Mouse (Mus musculus): ENCODE measurements around the gene Auts2. TPM values are rescaled to one million over a fixed set of nuclear protein-coding genes. Genes with fewer than 3 reads are reported as not detected.

Gene Auts2
- polyA plus RNA-seq, 1 experiment from 2014 or later = 82.5 TPM

DNA sequence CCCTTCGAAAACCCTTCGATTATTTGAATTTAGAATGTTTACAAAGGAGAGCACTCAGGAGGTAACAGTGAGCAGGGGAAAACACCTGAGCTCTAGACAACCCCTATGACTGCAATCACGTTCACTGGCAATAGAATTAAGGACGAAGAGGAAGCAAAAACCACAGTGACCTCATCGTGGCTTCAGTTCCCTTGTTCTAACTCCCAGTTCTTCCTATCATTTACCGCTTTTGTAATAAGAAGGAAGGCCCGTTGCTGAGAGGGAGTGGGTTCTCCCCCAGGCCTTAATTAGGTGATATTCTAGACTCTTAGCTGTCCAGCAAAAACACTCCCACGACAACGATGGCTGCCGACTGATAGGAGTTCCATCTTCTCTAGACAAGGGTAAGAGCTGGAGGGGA is 704.1 kb downstream of the Auts2 start:
- Histone ChIP-seq H3K4me3 (ENCODE audit: low read depth, low read length) (no peak overlapping the region), H3K27ac (ENCODE audit: low read depth, low read length) (no peak overlapping the region), H3K9ac (replicated peaks; ENCODE audit: low read depth, low read length) (no peak overlapping the region), H3K27me3 (ENCODE audit: control insufficient read depth, insufficient read depth, low read length) (no peaks in the 10 kb centered on the region), H3K4me1 (ENCODE audit: control insufficient read depth, insufficient read depth, low read length) (peaks cover 12% of the 10 kb centered on the region), H3K4me2 (ENCODE audit: low read depth, low read length) (no peak overlapping the region), H3K36me3 (ENCODE audit: control insufficient read depth, insufficient read depth, low read length) (no peaks in the 10 kb centered on the region), H3K9me3 (ENCODE audit: control insufficient read depth, low read length) (no peaks in the 10 kb centered on the region)
- 82% methylated on average over 10 of the region's 10 CpGs for WGBS
- ATAC-seq (ENCODE audit: low read depth) = no peak

GRCm38 (mm10) chr5:131838064-131838463 is 705.1 kb downstream of the Auts2 start:
- Histone ChIP-seq H3K36me3 (ENCODE audit: control insufficient read depth, insufficient read depth, low read length) (no peaks in the 10 kb centered on the region), H3K9me3 (ENCODE audit: control insufficient read depth, low read length) (no peaks in the 10 kb centered on the region), H3K27ac (ENCODE audit: low read depth, low read length) (no peak overlapping the region), H3K4me2 (ENCODE audit: low read depth, low read length) (no peak overlapping the region), H3K27me3 (ENCODE audit: control insufficient read depth, insufficient read depth, low read length) (no peaks in the 10 kb centered on the region), H3K4me1 (ENCODE audit: control insufficient read depth, insufficient read depth, low read length) (peaks cover 15% of the 10 kb centered on the region), H3K9ac (replicated peaks; ENCODE audit: low read depth, low read length) (no peak overlapping the region), H3K4me3 (ENCODE audit: low read depth, low read length) (no peak overlapping the region)
- WGBS = 26% methylated on average over 6 of the region's 6 CpGs
- no peak for ATAC-seq (ENCODE audit: low read depth)

- 66% methylated on average over 6 of the region's 6 CpGs for WGBS
- Histone ChIP-seq H3K9ac (replicated peaks; ENCODE audit: low read depth, low read length) (no peak overlapping the region), H3K27me3 (ENCODE audit: control insufficient read depth, insufficient read depth, low read length) (no peaks in the 10 kb centered on the region), H3K4me1 (ENCODE audit: control insufficient read depth, insufficient read depth, low read length) (peaks cover 19% of the 10 kb centered on the region), H3K4me2 (ENCODE audit: low read depth, low read length) (no peak overlapping the region), H3K4me3 (ENCODE audit: low read depth, low read length) (no peak overlapping the region), H3K36me3 (ENCODE audit: control insufficient read depth, insufficient read depth, low read length) (no peaks in the 10 kb centered on the region), H3K27ac (ENCODE audit: low read depth, low read length) (no peak overlapping the region), H3K9me3 (ENCODE audit: control insufficient read depth, low read length) (no peaks in the 10 kb centered on the region)
- ATAC-seq (ENCODE audit: low read depth) = no peak
Observed at GRCm38 (mm10) chr5:131836014-131836735, 707.0 kb downstream of the Auts2 start.

DNA sequence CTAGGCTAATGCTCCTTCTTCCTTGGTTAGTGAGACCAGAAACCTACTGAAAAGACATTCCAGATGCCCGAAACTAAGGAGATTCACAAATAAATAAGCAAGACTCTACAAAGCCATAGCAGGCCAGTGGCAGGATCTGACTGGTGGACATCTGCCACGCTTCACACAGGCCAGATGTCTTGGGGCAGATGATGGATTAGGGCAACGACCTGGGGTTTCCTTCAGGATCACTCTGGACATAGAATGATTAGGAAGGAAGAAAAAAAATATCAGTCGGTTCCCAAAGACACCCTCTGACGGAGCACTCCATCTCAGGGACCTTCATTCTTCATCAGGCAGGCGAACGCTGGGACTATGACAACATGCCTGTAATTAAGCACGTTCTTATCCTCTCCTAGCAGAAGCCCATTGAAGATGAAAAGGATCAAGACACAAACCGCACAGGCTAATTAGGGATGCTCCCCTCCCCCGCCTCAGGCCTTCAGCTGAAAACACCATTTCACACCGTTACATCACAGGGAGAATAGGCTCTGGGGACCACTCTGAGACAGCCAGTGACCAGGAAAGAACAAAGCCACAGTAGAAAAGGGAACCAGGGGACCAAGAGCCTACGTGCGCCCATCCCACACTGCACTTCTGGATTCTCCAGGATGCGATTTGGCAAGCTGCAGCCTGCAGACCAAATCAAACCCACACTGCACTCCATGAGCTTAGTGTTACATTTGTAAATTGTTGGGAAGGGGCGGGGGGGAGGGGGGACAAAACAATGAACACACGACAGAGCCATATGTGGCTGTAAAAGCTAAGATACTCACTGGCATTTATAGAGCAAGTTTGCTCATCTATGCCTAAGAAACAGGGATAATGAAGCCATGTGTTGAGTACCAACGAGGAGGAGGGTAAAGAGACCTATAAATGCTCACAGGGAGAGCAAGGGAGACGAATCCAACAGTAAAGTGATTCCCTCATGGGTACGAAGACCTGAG is 710.0 kb downstream of the Auts2 start:
- ATAC-seq (ENCODE audit: low read depth) = peak; percentile 58
- no peaks in the 10 kb centered on the region for H3K27me3 ChIP-seq (ENCODE audit: control insufficient read depth, insufficient read depth, low read length)
- 16% methylated on average over 19 of the region's 19 CpGs for WGBS

GRCm38 (mm10) chr5:131830111-131830510 is 713.0 kb downstream of the Auts2 start:
- H3K27me3 ChIP-seq (ENCODE audit: control insufficient read depth, insufficient read depth, low read length) = no peaks in the 10 kb centered on the region
- no peaks in the 10 kb centered on the region for H3K9me3 ChIP-seq (ENCODE audit: control insufficient read depth, low read length)
- no peak overlapping the region for H3K4me3 ChIP-seq (ENCODE audit: low read depth, low read length)
- H3K36me3 ChIP-seq (ENCODE audit: control insufficient read depth, insufficient read depth, low read length) = no peaks in the 10 kb centered on the region
- no peak for ATAC-seq (ENCODE audit: low read depth)
- WGBS = 57% methylated on average over 6 of the region's 6 CpGs
- H3K27ac ChIP-seq (ENCODE audit: low read depth, low read length) = no peak overlapping the region
- H3K4me1 ChIP-seq (ENCODE audit: control insufficient read depth, insufficient read depth, low read length) = peaks cover 20% of the 10 kb centered on the region
- H3K4me2 ChIP-seq (ENCODE audit: low read depth, low read length) = no peak overlapping the region
- H3K9ac ChIP-seq (replicated peaks; ENCODE audit: low read depth, low read length) = no peak overlapping the region

More for the DNA sequence above, 710.0 kb downstream of the Auts2 start:
- Histone ChIP-seq H3K36me3 (ENCODE audit: control insufficient read depth, insufficient read depth, low read length) (no peaks in the 10 kb centered on the region), H3K4me3 (ENCODE audit: low read depth, low read length) (no peak overlapping the region), H3K4me1 (ENCODE audit: control insufficient read depth, insufficient read depth, low read length) (peaks cover 16% of the 10 kb centered on the region; the same call in 1 of the 2 replicates), H3K9me3 (ENCODE audit: control insufficient read depth, low read length) (no peaks in the 10 kb centered on the region), H3K27ac (ENCODE audit: low read depth, low read length) (peak overlapping the region; percentile 16; the same call in 1 of the 2 replicates), H3K9ac (replicated peaks; ENCODE audit: low read depth, low read length) (no peak overlapping the region), H3K4me2 (ENCODE audit: low read depth, low read length) (no peak overlapping the region)

GRCm38 (mm10) chr5:131829248-131829647 is 713.9 kb downstream of the Auts2 start:
- no peak for ATAC-seq (ENCODE audit: low read depth)
- no peak overlapping the region for H3K27ac ChIP-seq (ENCODE audit: low read depth, low read length)
- whole genome bisulfite sequencing = 71% methylated on average over 3 of the region's 3 CpGs
- H3K4me3 ChIP-seq (ENCODE audit: low read depth, low read length) = no peak overlapping the region
- no peaks in the 10 kb centered on the region for H3K36me3 ChIP-seq (ENCODE audit: control insufficient read depth, insufficient read depth, low read length)
- H3K9me3 ChIP-seq (ENCODE audit: control insufficient read depth, low read length) = no peaks in the 10 kb centered on the region
- no peak overlapping the region for H3K4me2 ChIP-seq (ENCODE audit: low read depth, low read length)
- peaks cover 27% of the 10 kb centered on the region for H3K4me1 ChIP-seq (ENCODE audit: control insufficient read depth, insufficient read depth, low read length)
- H3K9ac ChIP-seq (replicated peaks; ENCODE audit: low read depth, low read length) = no peak overlapping the region
- H3K27me3 ChIP-seq (ENCODE audit: control insufficient read depth, insufficient read depth, low read length) = no peaks in the 10 kb centered on the region

DNA sequence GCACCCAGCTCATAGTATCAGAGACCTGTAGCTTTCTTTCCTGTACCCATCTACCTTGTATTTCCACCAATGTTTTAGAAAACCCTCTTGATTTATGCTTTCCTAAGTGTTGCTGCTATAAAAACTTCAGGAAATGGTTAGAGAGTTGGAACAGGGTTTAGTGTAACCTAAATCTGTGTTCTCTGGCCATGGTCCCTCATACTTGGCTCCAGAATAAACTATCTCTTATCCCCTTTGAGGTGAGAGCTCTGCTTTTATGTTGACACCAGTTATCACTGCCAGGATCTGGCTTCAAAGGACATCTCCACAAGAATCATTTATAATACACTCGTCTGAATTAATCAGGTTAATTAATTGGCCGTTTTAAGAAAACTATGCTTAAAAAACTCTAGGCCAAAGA is 714.5 kb downstream of the Auts2 start:
- H3K9ac ChIP-seq (replicated peaks; ENCODE audit: low read depth, low read length) = no peak overlapping the region
- H3K4me3 ChIP-seq (ENCODE audit: low read depth, low read length) = no peak overlapping the region
- no peaks in the 10 kb centered on the region for H3K27me3 ChIP-seq (ENCODE audit: control insufficient read depth, insufficient read depth, low read length)
- peaks cover 23% of the 10 kb centered on the region for H3K4me1 ChIP-seq (ENCODE audit: control insufficient read depth, insufficient read depth, low read length)
- H3K4me2 ChIP-seq (ENCODE audit: low read depth, low read length) = no peak overlapping the region
- ATAC-seq (ENCODE audit: low read depth) = no peak
- 88% methylated on average over 2 of the region's 2 CpGs for WGBS
- H3K36me3 ChIP-seq (ENCODE audit: control insufficient read depth, insufficient read depth, low read length) = no peaks in the 10 kb centered on the region
- no peaks in the 10 kb centered on the region for H3K9me3 ChIP-seq (ENCODE audit: control insufficient read depth, low read length)
- H3K27ac ChIP-seq (ENCODE audit: low read depth, low read length) = no peak overlapping the region

DNA sequence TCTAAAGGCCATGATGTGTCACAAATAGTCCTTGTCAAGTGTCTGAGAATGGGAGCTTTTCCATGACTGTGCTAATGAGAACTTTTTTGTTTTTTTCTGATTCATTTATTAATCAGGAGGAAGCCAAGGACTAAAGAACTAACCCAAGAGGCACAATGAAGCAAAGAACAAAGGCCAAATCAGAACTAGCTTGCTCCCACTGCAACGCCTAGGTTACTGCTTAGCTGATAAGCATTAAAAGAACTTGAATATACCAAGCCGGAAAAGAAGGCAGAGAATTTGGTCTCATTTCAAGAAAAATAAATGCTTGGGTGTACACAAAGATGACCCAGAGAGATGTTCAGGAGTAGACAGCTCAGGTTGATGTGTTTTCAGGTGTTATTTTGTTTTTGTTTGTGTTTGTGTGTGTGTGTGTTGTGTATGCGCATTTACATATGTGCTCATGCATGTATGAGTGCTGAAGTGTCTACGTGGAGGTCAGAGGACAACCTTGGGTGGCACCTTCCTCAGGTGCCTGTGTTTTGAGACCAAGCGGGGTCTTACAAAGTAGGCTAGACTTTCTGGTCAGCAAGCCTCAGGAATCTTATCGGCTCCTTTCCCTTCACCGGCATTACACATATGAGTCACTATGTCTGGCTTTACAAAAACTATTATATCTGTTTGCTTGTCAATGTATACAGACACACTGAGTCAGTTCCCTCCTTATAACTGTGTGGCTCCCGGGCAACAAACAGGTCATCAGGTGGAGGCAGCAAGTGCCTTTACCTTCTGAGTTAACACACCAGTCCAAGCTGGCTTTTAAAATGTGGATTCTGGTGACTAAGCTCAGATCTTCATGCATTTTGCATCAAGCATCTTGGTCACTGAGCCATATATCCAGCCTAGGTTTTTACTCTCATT is 716.5 kb downstream of the Auts2 start:
- H3K9ac ChIP-seq (replicated peaks; ENCODE audit: low read depth, low read length) = no peak overlapping the region
- WGBS = 98% methylated on average over 8 of the region's 8 CpGs
- peaks cover 14% of the 10 kb centered on the region for H3K4me1 ChIP-seq (ENCODE audit: control insufficient read depth, insufficient read depth, low read length)
- no peaks in the 10 kb centered on the region for H3K9me3 ChIP-seq (ENCODE audit: control insufficient read depth, low read length)
- H3K27ac ChIP-seq (ENCODE audit: low read depth, low read length) = no peak overlapping the region
- H3K4me2 ChIP-seq (ENCODE audit: low read depth, low read length) = no peak overlapping the region
- no peaks in the 10 kb centered on the region for H3K27me3 ChIP-seq (ENCODE audit: control insufficient read depth, insufficient read depth, low read length)
- H3K4me3 ChIP-seq (ENCODE audit: low read depth, low read length) = no peak overlapping the region
- H3K36me3 ChIP-seq (ENCODE audit: control insufficient read depth, insufficient read depth, low read length) = no peaks in the 10 kb centered on the region
- ATAC-seq (ENCODE audit: low read depth) = no peak

All from neural tube, embryonic 14.5 days (tissue).